Mouse (Mus musculus): ENCODE measurements around the gene 2210010C04Rik.

- no peak for TF ChIP-seq CTCF (IDR thresholded peaks at IDR 0.05)
- no peak for TF ChIP-seq EP300 (IDR thresholded peaks at IDR 0.05)
Observed at GRCm38 (mm10) chr6:41062746-41063145, 27.4 kb upstream of the 2210010C04Rik start.
